Mouse (Mus musculus) kidney, adult 8-10 months (tissue): Measurements from ENCODE around the gene Ngly1.

ENCODE experiments used
- DNase-seq, 2 experiments: peaks; one replicate each; pipeline ENCODE4 v3.0.0; 2022

Ngly1 gene

DNA sequence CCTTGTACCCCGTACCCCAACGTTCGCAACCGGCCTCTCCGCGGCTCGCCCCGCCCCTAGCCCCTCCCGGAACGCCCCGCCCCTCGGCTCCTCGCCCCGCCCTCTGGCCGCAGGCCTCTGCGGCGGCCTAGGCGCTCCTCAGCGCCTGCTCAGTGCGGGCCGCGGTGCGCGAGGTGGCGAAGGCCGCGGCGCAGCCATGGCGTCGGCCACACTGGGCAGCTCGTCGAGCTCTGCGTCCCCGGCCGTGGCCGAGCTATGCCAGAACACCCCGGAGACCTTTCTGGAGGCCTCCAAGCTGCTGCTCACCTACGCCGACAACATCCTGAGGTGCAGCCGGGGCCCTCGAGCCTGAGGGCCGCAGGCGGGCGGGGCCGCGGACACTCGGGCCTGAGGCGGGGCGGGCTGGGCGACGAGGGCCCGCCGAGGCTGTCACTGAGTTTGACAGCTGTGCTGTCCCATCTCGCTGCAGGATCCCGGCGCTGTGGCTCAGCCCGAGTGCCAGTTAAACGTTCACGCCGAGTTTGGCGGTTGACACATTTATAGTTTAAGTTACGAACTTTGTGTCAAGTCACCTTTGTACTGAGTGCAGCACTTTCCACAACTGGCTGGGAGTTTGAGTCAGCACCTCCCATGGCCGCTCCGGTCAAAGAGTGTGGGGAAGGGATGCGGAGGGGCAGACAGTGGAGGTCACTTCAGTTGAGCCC lies at the start of gene Ngly1, which contains the start of gene Oxsm:
Gene Ngly1 (plus strand): TSS at position 110 of the 704 bp plus-strand sequence.
Gene Oxsm (minus strand): TSS at position 638 of the 704 bp plus-strand sequence.
- DNase-seq, result peak; percentile 81 to 83

DNA sequence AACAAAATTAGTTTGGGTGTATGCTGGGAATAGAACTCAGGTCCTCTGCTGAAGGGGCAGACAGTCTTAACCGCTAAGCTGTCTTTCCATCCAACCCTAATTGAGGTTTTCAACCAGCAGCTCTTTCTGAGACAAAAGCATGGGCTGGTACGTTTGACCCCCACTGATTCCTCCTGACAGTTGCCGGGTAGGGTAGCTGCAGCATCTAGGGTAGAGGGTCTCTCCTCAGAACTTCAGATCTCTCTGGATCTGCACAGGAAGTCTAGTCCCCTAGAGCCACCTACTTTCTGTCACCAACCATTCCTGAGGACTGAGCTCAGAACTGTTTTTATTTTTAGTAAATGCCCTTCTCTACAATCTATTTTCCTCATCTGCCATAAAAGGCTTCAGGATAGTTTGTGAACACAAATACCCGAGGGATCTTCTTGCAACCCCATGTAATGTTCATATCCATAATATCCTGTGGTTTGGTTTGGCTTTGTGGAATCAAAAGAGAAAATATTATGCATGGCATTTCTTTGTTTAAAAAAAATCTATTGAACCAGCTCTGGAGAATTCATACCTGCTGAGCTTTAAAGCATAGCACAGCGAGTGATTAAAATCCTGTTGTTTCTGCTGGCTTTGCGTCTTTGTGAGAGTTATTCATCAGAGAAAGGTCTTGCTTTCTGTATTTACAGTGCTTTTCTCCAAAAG lies 48.7 kb upstream of the Ngly1 start:
- no peak for DNase-seq

DNA sequence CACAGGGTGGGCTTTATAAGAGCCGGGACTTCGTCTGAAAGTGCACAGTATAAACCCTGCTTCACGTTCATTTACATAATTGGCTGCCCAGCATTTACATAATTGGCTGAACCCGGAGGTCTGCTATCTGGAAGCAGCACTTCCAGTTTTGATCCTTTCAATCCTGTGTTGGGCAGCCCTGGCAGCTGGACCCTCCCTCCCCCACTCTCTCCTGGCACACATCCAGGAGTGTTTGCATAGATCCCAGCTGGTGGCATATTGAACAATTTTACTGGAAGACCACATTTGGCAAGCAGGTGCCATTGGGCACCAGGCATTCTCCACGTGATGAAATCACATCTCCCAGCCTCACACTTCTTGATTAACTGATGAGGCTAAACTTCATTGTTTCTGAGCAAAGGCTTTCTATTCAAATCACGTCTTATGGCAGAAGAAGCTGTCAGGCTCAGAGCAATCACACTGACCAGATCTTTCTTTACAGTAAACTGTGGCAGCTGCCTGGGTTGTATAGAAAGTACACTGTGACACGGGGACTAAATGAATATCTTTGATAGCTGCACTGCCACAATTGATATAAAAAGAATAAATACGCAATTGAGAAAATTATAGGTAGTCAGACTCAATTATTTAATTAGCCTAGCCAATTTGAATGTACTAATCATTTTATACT lies 48.0 kb upstream of the Ngly1 start:
- peak; percentile 18 to 19 for DNase-seq

GRCm38 (mm10) chr14:16201673-16202072 lies 47.4 kb upstream of the Ngly1 start:
- no peak for DNase-seq

- DNase-seq, result no peak
Measured at GRCm38 (mm10) chr14:16207722-16208121, 41.4 kb upstream of the Ngly1 start.

DNA sequence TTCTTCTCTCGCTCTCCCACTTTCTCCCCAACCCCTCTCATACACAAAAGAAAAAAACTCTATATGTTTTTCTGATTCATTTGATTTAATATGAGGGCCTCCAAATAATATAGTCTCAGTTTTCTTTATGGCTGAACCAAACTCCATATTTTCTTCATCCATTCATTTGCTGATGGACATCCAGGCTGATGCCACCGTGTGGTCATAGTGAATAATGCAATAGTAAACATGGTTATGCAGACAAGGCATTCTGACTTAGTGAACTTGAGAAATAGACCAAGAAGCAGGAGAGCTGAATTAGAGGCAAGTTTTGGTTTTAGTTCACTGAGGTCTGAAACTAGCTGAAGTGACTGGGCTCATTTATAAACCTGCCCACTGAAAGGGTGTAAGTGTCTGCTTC lies 30.1 kb upstream of the Ngly1 start:
- no peak for DNase-seq

DNA sequence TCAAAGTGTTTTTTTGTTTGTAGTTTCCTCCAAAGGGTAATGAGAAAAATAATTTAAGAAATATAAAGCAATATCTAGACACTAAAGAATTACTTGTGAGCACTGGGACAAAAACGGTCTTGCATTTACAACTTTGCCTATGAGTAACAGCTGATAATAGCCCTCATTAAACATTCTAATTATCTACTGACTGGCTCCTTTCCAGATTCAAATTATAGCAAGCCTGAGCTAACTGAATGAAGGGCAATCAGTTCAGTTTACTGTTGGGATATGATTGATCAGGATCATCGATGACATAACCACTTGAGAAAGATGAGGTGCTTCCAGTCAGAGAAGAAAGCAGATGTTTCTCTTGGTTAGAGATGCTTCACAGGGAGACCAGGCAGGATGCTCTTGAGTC lies 19.7 kb upstream of the Ngly1 start:
- DNase-seq, result no peak

- DNase-seq, result no peak
Measured at GRCm38 (mm10) chr14:16230581-16230980, 18.5 kb upstream of the Ngly1 start.

DNA sequence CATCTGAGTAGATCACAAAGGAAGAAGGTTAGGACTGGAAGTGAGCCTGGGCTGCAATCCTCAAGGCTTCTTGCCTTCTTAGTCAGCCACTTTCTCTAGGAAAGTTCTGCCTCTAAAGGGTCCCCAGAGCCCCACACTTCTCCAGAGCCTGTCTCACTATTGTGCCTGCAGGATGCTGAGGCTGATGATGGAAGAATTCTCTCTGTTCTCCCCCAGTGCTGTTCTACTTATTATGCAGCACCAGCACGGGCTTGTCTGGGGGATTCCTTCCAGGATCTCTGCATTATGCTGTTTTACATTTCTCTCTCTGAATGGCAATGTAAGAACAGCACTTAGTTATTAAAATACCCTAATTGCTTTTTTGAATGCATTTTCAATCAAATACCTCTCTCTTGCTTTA lies 15.6 kb upstream of the Ngly1 start:
- no peak for DNase-seq

DNA sequence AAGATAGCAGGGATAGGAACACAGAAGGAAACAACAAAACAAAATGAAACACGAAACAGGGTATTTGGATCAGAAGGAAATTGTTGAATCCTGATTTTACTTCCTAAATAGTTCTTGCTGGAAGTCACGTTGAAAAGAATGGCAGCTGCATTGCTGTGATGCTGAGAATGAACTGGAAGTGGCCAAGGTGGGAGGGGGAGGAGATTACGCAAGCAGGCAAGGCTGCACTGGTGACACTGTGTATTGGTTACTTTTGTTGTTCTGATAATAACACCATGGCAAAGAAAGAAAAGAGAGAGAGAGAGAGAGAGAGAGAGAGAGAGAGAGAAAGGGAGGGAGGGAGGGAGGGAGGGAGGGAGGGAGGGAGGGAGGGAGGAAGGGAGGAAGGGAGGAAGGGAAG lies 12.6 kb upstream of the Ngly1 start:
- no peak for DNase-seq

DNA sequence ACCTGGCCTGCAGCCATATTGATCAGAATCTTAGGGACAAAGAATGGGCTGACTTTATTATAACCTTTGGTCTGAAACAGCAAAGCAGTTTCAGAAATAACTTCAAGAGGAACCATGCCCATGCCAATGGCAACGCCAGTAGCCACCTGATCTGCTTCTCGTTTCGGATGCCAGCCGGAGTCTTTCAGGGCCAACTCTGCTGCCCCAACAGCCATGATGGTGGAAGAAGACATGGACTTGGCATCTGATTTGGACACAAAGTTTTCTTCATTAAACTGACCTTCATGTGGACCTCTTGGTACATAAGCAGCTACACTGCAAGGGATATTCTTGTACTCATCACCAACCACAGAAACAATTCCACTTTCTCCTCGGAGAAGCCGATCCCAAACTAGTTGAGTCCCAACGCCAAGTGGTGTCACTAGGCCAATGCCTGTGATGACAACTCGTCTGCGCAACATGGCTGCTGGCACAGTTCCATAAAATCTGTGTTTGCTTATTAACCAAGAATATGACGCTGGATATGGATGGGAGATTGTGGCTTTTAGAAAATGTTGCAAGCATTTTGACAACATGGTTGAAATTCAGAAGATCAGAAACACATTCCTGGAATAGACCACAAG lies 6.8 kb upstream of the Ngly1 start:
- DNase-seq, result peak in 1 of 2 experiments; percentile 19

- DNase-seq, result peak; percentile 86 to 91
Measured at GRCm38 (mm10) chr14:16242947-16243602, 6.0 kb upstream of the Ngly1 start.

DNA sequence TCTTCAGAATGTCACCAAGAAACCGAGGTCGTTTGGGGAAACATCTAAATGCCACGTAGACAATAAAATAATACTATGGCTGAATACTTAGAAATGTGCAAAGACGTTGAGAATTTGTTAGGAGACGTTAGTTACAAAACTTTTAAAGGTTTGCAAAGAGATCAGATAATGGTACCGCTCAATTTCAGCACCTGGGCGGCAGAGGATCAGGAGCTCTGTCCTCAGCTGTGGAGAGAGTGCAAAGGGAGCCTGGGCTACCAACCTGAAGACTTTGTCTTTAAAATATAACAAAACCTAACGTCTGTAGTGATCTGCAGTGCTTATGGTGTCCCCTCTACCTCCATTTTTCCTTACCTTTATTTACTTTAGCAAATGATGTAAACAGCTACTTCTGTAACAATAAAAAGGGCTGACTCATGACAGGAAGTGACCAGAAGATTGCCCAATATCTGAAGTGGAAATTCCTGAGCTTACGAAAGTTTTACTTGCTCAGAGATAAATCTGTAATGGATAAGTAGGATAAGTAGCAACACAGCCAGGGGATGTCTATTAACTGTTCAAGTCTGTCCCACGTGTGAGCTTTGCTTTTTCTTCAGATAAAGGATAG lies 5.4 kb upstream of the Ngly1 start:
- DNase-seq, result peak; percentile 28 to 29

DNA sequence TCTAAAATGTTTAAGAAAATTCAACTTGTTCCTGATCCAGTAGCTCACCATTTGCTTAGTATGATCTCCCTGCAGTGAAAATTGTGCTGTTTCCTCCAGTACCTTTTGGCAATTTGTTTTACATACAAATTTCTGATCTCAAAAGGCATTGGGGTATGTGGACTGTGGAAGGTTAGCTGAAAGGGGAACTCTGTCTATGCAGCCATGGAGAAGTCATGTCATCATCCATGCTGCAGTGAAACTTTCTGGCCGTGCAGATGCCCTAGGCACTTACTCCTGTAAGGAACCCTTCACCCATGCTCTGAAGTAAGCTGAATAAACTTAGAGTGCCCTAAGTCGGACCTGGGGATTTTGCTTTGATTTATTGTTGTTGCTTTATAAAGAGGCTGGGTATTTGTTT lies 4.7 kb upstream of the Ngly1 start:
- DNase-seq, result no peak

GRCm38 (mm10) chr14:16245127-16245526 lies 4.0 kb upstream of the Ngly1 start:
- no peak for DNase-seq

GRCm38 (mm10) chr14:16246340-16246912 lies 2.7 kb upstream of the Ngly1 start:
- DNase-seq, result peak; percentile 36 to 46

- DNase-seq, result no peak
Measured at GRCm38 (mm10) chr14:16248135-16248534, 945 bp upstream of the Ngly1 start.

- peak in 1 of 2 experiments; percentile 14 for DNase-seq
Measured at GRCm38 (mm10) chr14:16248603-16249157, 400 bp upstream of the Ngly1 start.

DNA sequence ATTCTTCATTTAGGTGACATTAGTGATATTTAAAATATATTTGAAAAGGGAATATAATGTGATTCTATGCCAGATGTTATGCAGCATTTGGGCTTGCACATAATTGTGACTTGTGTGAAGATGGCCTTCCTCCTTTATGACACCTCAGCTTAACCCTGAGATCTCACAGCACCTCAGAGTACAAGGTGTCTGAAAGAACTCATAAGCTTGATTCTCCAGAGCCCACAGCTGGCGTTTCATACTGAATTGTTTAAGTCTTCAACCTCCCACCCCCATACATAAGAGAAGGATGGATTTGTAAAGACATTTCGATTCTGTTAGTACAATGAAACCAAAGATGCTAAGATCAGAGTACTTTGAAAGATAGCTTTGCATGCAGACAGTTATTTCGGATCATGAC lies 1.0 kb downstream of the Ngly1 start:
- no peak for DNase-seq

GRCm38 (mm10) chr14:16255745-16256144 lies 6.7 kb downstream of the Ngly1 start:
- no peak for DNase-seq

- DNase-seq, result no peak
Measured at GRCm38 (mm10) chr14:16256209-16256608, 7.1 kb downstream of the Ngly1 start.

DNA sequence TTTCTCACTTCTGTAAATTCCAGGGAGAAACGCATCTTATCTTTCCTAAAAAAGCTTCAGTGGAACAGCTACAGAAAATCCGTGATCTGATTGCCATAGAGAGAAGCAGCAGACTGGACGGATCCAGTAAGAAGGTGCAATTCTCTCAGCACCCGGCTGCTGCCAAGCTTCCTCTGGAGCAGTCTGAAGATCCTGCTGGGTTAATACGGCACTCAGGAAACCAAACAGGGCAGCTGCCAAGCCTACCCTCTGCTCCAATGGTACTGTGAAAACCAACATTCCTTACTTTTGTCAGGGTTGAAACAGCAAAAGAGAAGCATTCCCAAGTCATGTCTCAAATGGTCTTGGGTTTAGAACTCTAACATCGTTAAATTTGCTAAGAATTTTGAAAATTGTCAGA lies 11.5 kb downstream of the Ngly1 start:
- no peak for DNase-seq
